Mouse (Mus musculus) MEL (cell line): ENCODE results near the gene Olfm2. TPM values are rescaled to one million over a fixed set of nuclear protein-coding genes. Genes with fewer than 3 reads are reported as not detected.

ENCODE experiments used
- DNase-seq: peaks from one replicate; pipeline ENCODE4 v3.0.0; 2011; ENCODE audit warnings: low read depth, low spot score
- H3K27ac ChIP-seq: 2 replicates; pipeline ENCODE4 v1.5.1; 2012; ENCODE audit warnings: low read depth, mild to moderate bottlenecking, control low read depth, low read length, moderate library complexity; ENCODE audit not compliant: control insufficient read depth
- H3K27me3 ChIP-seq, 2 experiments: fragments of 150-350 bp in 1 of 2; sonication (generic) in 1 of 2; 2 replicates each; pipeline ENCODE4 v1.6.1; 2012; ENCODE audit warnings: low read length in 2 of 2, mild to moderate bottlenecking in 2 of 2, improper control_type of control experiment in 1 of 2, moderate library complexity in 1 of 2; ENCODE audit not compliant: insufficient read depth in 2 of 2, control insufficient read depth in 1 of 2
- H3K36me3 ChIP-seq, 2 experiments: 2 replicates each; pipeline ENCODE4 v1.6.1; 2012 to 2014; ENCODE audit warnings: low read length in 2 of 2, improper control_type of control experiment in 1 of 2, inconsistent platforms in 1 of 2, mild to moderate bottlenecking in 1 of 2; ENCODE audit not compliant: insufficient read depth in 2 of 2, control insufficient read depth in 1 of 2
- H3K4me1 ChIP-seq, 2 experiments: fragments of 150-350 bp in 1 of 2; sonication (generic) in 1 of 2; 2 replicates each; pipeline ENCODE4 v1.6.1; 2012; ENCODE audit warnings: low read length in 2 of 2, improper control_type of control experiment in 1 of 2, mild to moderate bottlenecking in 1 of 2; ENCODE audit not compliant: insufficient read depth in 2 of 2, control insufficient read depth in 1 of 2
- H3K4me3 ChIP-seq, 2 experiments: fragments of 150-350 bp in 1 of 2; sonication (generic) in 1 of 2; 2 replicates each; pipeline ENCODE4 v1.5.1; 2012; ENCODE audit warnings: low read depth in 2 of 2, low read length in 2 of 2, mild to moderate bottlenecking in 2 of 2, moderate library complexity in 2 of 2, control low read depth in 1 of 2, improper control_type of control experiment in 1 of 2; ENCODE audit not compliant: control insufficient read depth in 1 of 2, insufficient read depth in 1 of 2
- H3K79me2 ChIP-seq: 2 replicates; pipeline ENCODE4 v1.6.1; 2012; ENCODE audit warnings: mild to moderate bottlenecking, low read length, moderate library complexity; ENCODE audit not compliant: control insufficient read depth, poor library complexity, insufficient read depth
- H3K9ac ChIP-seq: 2 replicates; pipeline ENCODE4 v1.6.1; 2012; ENCODE audit warnings: low read depth, mild to moderate bottlenecking, control low read depth, low read length, moderate library complexity; ENCODE audit not compliant: control insufficient read depth, poor library complexity, severe bottlenecking
- H3K9me3 ChIP-seq: fragments of 150-350 bp; sonication (generic); replicated peaks from 2 replicates; pipeline ENCODE4 v1.6.1; 2012; ENCODE audit warnings: mild to moderate bottlenecking, low read length, improper control_type of control experiment, moderate library complexity; ENCODE audit not compliant: insufficient read depth
- CHD1 ChIP-seq: IDR thresholded peaks from 2 replicates; pipeline ENCODE4 v1.6.1; 2012; ENCODE audit warnings: low read depth, mild to moderate bottlenecking, inconsistent platforms, low read length, improper control_type of control experiment
- CTCF ChIP-seq, 3 experiments: IDR thresholded peaks in 2 of 3; conservative IDR thresholded peaks in 1 of 3; 2 replicates each; pipeline ENCODE4 v1.5.1; 2011 to 2012; ENCODE audit warnings: low read length in 3 of 3, low read depth in 2 of 3, mild to moderate bottlenecking in 2 of 3, improper control_type of control experiment in 1 of 3, inconsistent platforms in 1 of 3, mixed read lengths in 1 of 3, moderate library complexity in 1 of 3; ENCODE audit not compliant: control insufficient read depth in 1 of 3, insufficient read depth in 1 of 3, poor library complexity in 1 of 3, severe bottlenecking in 1 of 3
- E2F4 ChIP-seq: IDR thresholded peaks from 2 replicates; pipeline ENCODE4 v1.6.1; 2011; ENCODE audit warnings: low read depth, low read length, improper control_type of control experiment, borderline replicate concordance
- ELF1 ChIP-seq: IDR thresholded peaks from 2 replicates; pipeline ENCODE4 v1.6.1; 2014; ENCODE audit warnings: low read depth, mild to moderate bottlenecking, inconsistent platforms, low read length, improper control_type of control experiment, moderate library complexity
- MAFK ChIP-seq: IDR thresholded peaks from 2 replicates; pipeline ENCODE4 v1.6.1; 2011; ENCODE audit warnings: low read depth, mild to moderate bottlenecking, low read length, improper control_type of control experiment, borderline replicate concordance
- MXI1 ChIP-seq: IDR thresholded peaks from 2 replicates; pipeline ENCODE4 v1.6.1; 2011; ENCODE audit warnings: mild to moderate bottlenecking, low read depth, low read length, improper control_type of control experiment
- NRF1 ChIP-seq: IDR thresholded peaks from 2 replicates; pipeline ENCODE4 v1.6.1; 2014; ENCODE audit warnings: low read depth, mild to moderate bottlenecking, inconsistent platforms, low read length, improper control_type of control experiment, moderate library complexity; ENCODE audit not compliant: poor library complexity, insufficient read depth, severe bottlenecking
- POLR2A ChIP-seq, 2 experiments: IDR thresholded peaks; 2 replicates each; pipeline ENCODE4 v1.6.1; 2011 to 2012; ENCODE audit warnings: low read length in 2 of 2, mild to moderate bottlenecking in 2 of 2, control low read depth in 1 of 2, improper control_type of control experiment in 1 of 2, low read depth in 1 of 2, moderate library complexity in 1 of 2; ENCODE audit not compliant: control insufficient read depth in 1 of 2, insufficient read depth in 1 of 2, poor library complexity in 1 of 2
- RAD21 ChIP-seq: IDR thresholded peaks from 2 replicates; pipeline ENCODE4 v1.6.1; 2011; ENCODE audit warnings: mild to moderate bottlenecking, low read depth, low read length, improper control_type of control experiment
- SMC3 ChIP-seq: IDR thresholded peaks from 2 replicates; pipeline ENCODE4 v1.6.1; 2011; ENCODE audit warnings: low read depth, low read length, improper control_type of control experiment
- TBP ChIP-seq: IDR thresholded peaks from 2 replicates; pipeline ENCODE4 v1.8.0; 2011; ENCODE audit warnings: low read depth, low read length, improper control_type of control experiment
- USF1 ChIP-seq: IDR thresholded peaks from 2 replicates; pipeline ENCODE4 v1.6.1; 2014; ENCODE audit warnings: low read depth, mild to moderate bottlenecking, inconsistent platforms, low read length, improper control_type of control experiment, moderate library complexity
- ZC3H11A ChIP-seq: IDR thresholded peaks from 2 replicates; pipeline ENCODE4 v1.6.1; 2012; ENCODE audit warnings: low read depth, mild to moderate bottlenecking, inconsistent platforms, low read length, improper control_type of control experiment
- ZNF384 ChIP-seq: IDR thresholded peaks from 2 replicates; pipeline ENCODE4 v1.6.1; 2012; ENCODE audit warnings: low read depth, mild to moderate bottlenecking, inconsistent platforms, low read length, improper control_type of control experiment
- polyA plus RNA-seq, 2 experiments: library from polyadenylated mRNA; stranded (reverse) in 1 of 2; unstranded in 1 of 2; fragments of >175 nt in 1 of 2; fragments of >200 nt in 1 of 2; gene quantifications; 2 replicates each; pipeline versions ENCODE4 v1.2.1 to v1.2.4; 2012; ENCODE audit warnings: low replicate concordance in 2 of 2, low read depth in 1 of 2; ENCODE audit not compliant: insufficient read length in 2 of 2, insufficient read depth in 1 of 2, missing spikeins in 1 of 2
- total RNA-seq: library from RNA; depleted of rRNA; stranded (reverse); fragments of 300-350 nt; gene quantifications from 2 replicates; pipeline ENCODE4 v1.2.3, GENCODE M21; 2012

Olfm2 gene
- total and polyA plus RNA-seq, 3 experiments = 0.54 to 1.9 TPM; not detected in 1

DNA sequence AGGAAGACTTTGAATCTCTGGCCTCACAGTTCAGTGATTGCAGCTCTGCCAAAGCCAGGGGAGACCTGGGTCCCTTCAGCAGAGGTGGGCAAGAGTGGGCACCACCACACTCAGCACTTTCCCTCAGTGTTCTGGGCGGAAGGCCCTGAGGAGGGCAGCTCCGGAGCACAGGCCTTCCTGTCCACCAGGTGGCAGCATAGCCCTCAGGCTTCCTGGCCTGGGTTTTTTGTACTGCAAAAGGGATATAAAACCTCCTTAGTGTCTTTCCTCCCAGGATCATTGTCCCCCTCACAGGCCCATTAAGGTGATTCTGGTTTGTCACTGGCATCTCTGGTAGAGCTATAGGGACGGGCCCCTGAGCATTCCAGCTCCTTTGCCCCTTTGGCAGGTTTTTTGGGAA lies 83.8 kb downstream of the Olfm2 start:
- H3K4me1 ChIP-seq = peaks cover 5 to 22% of the 10 kb centered on the region in 2 experiments
- H3K27me3 ChIP-seq = no peaks in the 10 kb centered on the region
- H3K27ac ChIP-seq = no peak overlapping the region
- H3K36me3 ChIP-seq = peaks cover 18 to 32% of the 10 kb centered on the region in 2 experiments
- DNase-seq = peak; percentile 86
- TF ChIP-seq SMC3 (peak; percentile 83), ZNF384 (peak; percentile 48), ELF1 (peak; percentile 50; the same call in 1 of the 2 replicates), CTCF (IDR thresholded peaks at IDR 0.05 in 2 of 3, conservative IDR thresholded peaks at IDR 0.05 in 1 of 3; ENCODE audit: control insufficient read depth in 1 of 3, insufficient read depth in 1 of 3, low read depth in 2 of 3, low read length in 3 of 3, poor library complexity in 1 of 3, severe bottlenecking in 1 of 3) (peak in 2 of 3 experiments; percentile 94 to 99; a peak in 4 of 6 replicates), TBP (no peak), RAD21 (peak; percentile 66), ZC3H11A (peak; percentile 53; the same call in 1 of the 2 replicates), USF1 (no peak)
- peaks cover 17% of the 10 kb centered on the region; the same call in 1 of the 2 replicates for H3K79me2 ChIP-seq
- no peak overlapping the region for H3K9ac ChIP-seq
- H3K4me3 ChIP-seq = no peak overlapping the region
- no peaks in the 10 kb centered on the region for H3K9me3 ChIP-seq

DNA sequence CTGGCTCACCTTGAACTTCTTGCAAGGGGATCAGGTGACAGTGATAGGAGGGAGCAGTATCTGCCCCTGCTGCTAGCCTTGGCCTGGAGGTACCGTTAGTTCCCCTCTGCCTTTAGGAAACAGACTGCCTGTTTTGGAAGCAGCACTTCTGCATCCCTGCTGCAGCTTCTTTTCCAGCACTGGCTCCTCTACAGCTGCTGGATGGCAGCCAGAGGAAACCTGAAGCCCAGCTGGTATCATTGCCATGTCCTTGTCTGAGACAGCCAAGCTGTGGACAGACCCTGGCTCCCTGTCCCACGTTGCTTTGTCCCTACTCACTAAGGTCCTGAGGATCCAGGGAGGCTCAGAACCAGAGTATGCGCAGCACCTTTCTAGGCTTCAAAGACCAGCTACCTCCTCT lies 88.6 kb downstream of the Olfm2 start:
- H3K27ac ChIP-seq = no peak overlapping the region
- no peaks in the 10 kb centered on the region for H3K27me3 ChIP-seq
- H3K4me3 ChIP-seq = no peak overlapping the region
- DNase-seq = no peak
- no peak overlapping the region for H3K9ac ChIP-seq
- H3K4me1 ChIP-seq = peaks cover 6 to 17% of the 10 kb centered on the region in 2 experiments
- peaks cover 25 to 54% of the 10 kb centered on the region in 2 experiments for H3K36me3 ChIP-seq
- H3K79me2 ChIP-seq = peaks cover 64% of the 10 kb centered on the region
- no peaks in the 10 kb centered on the region for H3K9me3 ChIP-seq
- TF ChIP-seq CTCF (IDR thresholded peaks at IDR 0.05 in 2 of 3, conservative IDR thresholded peaks at IDR 0.05 in 1 of 3; ENCODE audit: control insufficient read depth in 1 of 3, insufficient read depth in 1 of 3, low read depth in 2 of 3, low read length in 3 of 3, poor library complexity in 1 of 3, severe bottlenecking in 1 of 3) (no peak), POLR2A (IDR thresholded peaks at IDR 0.05; ENCODE audit: control insufficient read depth in 1 of 2, insufficient read depth in 1 of 2, low read depth in 1 of 2, low read length in 2 of 2, poor library complexity in 1 of 2) (0 out of 4 replicates have a peak, but pooled peaks of 1 of the 2 experiments have one; percentile 16), MXI1 (no peak), MAFK (no peak)

- Histone ChIP-seq H3K36me3 (peaks cover 37 to 40% of the 10 kb centered on the region in 2 experiments), H3K79me2 (peaks cover 66% of the 10 kb centered on the region), H3K9me3 (no peaks in the 10 kb centered on the region), H3K4me1 (peaks cover 15 to 27% of the 10 kb centered on the region in 2 experiments), H3K4me3 (no peak overlapping the region; a peak in 1 of 4 replicates), H3K27ac (no peak overlapping the region), H3K9ac (no peak overlapping the region; the same call in 1 of the 2 replicates), H3K27me3 (no peaks in the 10 kb centered on the region)
- TF ChIP-seq MAFK = no peak
- peak in 1 of 3 experiments; percentile 55; a peak in 2 of 6 replicates for TF ChIP-seq CTCF (IDR thresholded peaks at IDR 0.05 in 2 of 3, conservative IDR thresholded peaks at IDR 0.05 in 1 of 3; ENCODE audit: control insufficient read depth in 1 of 3, insufficient read depth in 1 of 3, low read depth in 2 of 3, low read length in 3 of 3, poor library complexity in 1 of 3, severe bottlenecking in 1 of 3)
- TF ChIP-seq E2F4 = no peak
- no peak for TF ChIP-seq NRF1
- no peak for TF ChIP-seq CHD1
- DNase-seq = peak; percentile 67
Measured at GRCm38 (mm10) chr9:20653859-20654258, 92.3 kb downstream of the Olfm2 start.
